Mouse (Mus musculus) lung, postnatal 0 days (tissue): ENCODE data around the gene P3h2. TPM values are rescaled to one million over a fixed set of nuclear protein-coding genes. Genes with fewer than 3 reads are reported as not detected.

Source experiments
- ATAC-seq: fragments of 200-750 bp; cut with Nextera tagmentation; 2 replicates; pipeline ENCODE4 v1.8.0; 2017; ENCODE audit warnings: moderate library complexity
- DNase-seq: peaks from one replicate; pipeline ENCODE4 v3.0.0-alpha.2; 2016; ENCODE audit warnings: low spot score
- H3K27ac ChIP-seq: fragments of 300-500 bp; sonication (generic); 2 replicates; pipeline ENCODE4 v1.5.1; 2014; ENCODE audit warnings: antibody characterized with exemption, mild to moderate bottlenecking, low read length, mixed read lengths
- H3K27me3 ChIP-seq: fragments of 300-500 bp; sonication (generic); replicated peaks from 2 replicates; pipeline ENCODE4 v1.6.1; 2014; ENCODE audit warnings: low read length, mixed read lengths; ENCODE audit not compliant: insufficient read depth
- H3K36me3 ChIP-seq: fragments of 300-500 bp; sonication (generic); 2 replicates; pipeline ENCODE4 v1.6.1; 2014; ENCODE audit warnings: low read length, mixed read lengths; ENCODE audit not compliant: insufficient read depth
- H3K4me1 ChIP-seq: fragments of 300-500 bp; sonication (generic); 2 replicates; pipeline ENCODE4 v1.6.1; 2014; ENCODE audit warnings: antibody characterized with exemption, low read depth, low read length, mixed read lengths; ENCODE audit not compliant: insufficient read depth
- H3K4me2 ChIP-seq: fragments of 300-500 bp; sonication (generic); replicated peaks from 2 replicates; pipeline ENCODE4 v1.6.1; 2014; ENCODE audit warnings: low read depth, mild to moderate bottlenecking, low read length, moderate library complexity, mixed read lengths
- H3K4me3 ChIP-seq: fragments of 300-500 bp; sonication (generic); 2 replicates; pipeline ENCODE4 v1.5.1; 2014; ENCODE audit warnings: low read depth, low read length
- H3K9ac ChIP-seq: fragments of 300-500 bp; sonication (generic); replicated peaks from 2 replicates; pipeline ENCODE4 v1.6.1; 2014; ENCODE audit warnings: low read depth, mild to moderate bottlenecking
- H3K9me3 ChIP-seq: fragments of 300-500 bp; sonication (generic); 2 replicates; pipeline ENCODE4 v1.6.1; 2016; ENCODE audit warnings: low read length, mixed read lengths
- CTCF ChIP-seq: IDR thresholded peaks from 2 replicates; pipeline ENCODE4 v1.5.1; 2016; ENCODE audit warnings: antibody characterized with exemption, mild to moderate bottlenecking
- EP300 ChIP-seq: IDR thresholded peaks from 2 replicates; pipeline ENCODE4 v1.6.1; 2016; ENCODE audit warnings: antibody characterized with exemption, mild to moderate bottlenecking, control low read depth
- WGBS: fragments of 180-500 bp; shearing (Covaris S2); extraction: QIAGEN DNeasy Blood & Tissue Kit; methylation state at CpG from one replicate; pipeline ENCODE4 v1.1.7; 2014; 5-methylcytosine and 5-hydroxymethylcytosine counted together
- polyA plus RNA-seq: library from polyadenylated mRNA; unstranded; fragments of >200 nt; fragmentation: Nextera tagmentation; extraction: Ambion mirVana; gene quantifications from 2 replicates; pipeline ENCODE4 v1.2.1, GENCODE M21; 2015

Gene P3h2
- polyA plus RNA-seq, 1 experiment from 2014 or later = 1.5 TPM

- Histone ChIP-seq H3K27ac (no peak overlapping the region), H3K27me3 (no peaks in the 10 kb centered on the region), H3K4me1 (peaks cover 2% of the 10 kb centered on the region; the same call in 1 of the 2 replicates), H3K9me3 (no peaks in the 10 kb centered on the region), H3K9ac (no peak overlapping the region), H3K36me3 (no peaks in the 10 kb centered on the region), H3K4me2 (peak overlapping the region; percentile 92), H3K4me3 (peak overlapping the region; percentile 65)
- DNase-seq (peak; percentile 54), ATAC-seq (peak; percentile 40)
- 5% methylated on average over 5 of the region's 5 CpGs for WGBS
- peak; percentile 10; the same call in 1 of the 2 replicates for TF ChIP-seq CTCF
- no peak for TF ChIP-seq EP300
These were observed 545 bp upstream of the P3h2 start for GRCm38 (mm10) chr16:26106041-26106617.

- WGBS = 11% methylated on average over 4 of the region's 4 CpGs
- no peak overlapping the region for H3K9ac ChIP-seq
- no peaks in the 10 kb centered on the region for H3K9me3 ChIP-seq
- TF ChIP-seq EP300 = no peak
- no peak for TF ChIP-seq CTCF
- H3K36me3 ChIP-seq = no peaks in the 10 kb centered on the region
- DNase-seq (no peak), ATAC-seq (no peak)
- H3K4me1 ChIP-seq = peaks cover 3% of the 10 kb centered on the region; the same call in 1 of the 2 replicates
- no peak overlapping the region for H3K27ac ChIP-seq
- H3K27me3 ChIP-seq = no peaks in the 10 kb centered on the region
- H3K4me3 ChIP-seq = peak overlapping the region; percentile 65; the same call in 1 of the 2 replicates
- H3K4me2 ChIP-seq = peak overlapping the region; percentile 92
These were observed 1.3 kb downstream of the P3h2 start for GRCm38 (mm10) chr16:26104274-26104673.

- no peak for ATAC-seq
- peaks cover 3% of the 10 kb centered on the region; the same call in 1 of the 2 replicates for H3K4me1 ChIP-seq
- no peak overlapping the region for H3K9ac ChIP-seq
- no peaks in the 10 kb centered on the region for H3K27me3 ChIP-seq
- H3K4me3 ChIP-seq = no peak overlapping the region
- TF ChIP-seq CTCF (no peak), EP300 (no peak)
- 91% methylated on average over 2 of the region's 2 CpGs for WGBS
- H3K4me2 ChIP-seq = no peak overlapping the region
- no peak for DNase-seq
- H3K36me3 ChIP-seq = no peaks in the 10 kb centered on the region
- H3K9me3 ChIP-seq = no peaks in the 10 kb centered on the region
- H3K27ac ChIP-seq = no peak overlapping the region
These were observed 2.7 kb downstream of the P3h2 start for GRCm38 (mm10) chr16:26102856-26103255.

GRCm38 (mm10) chr16:26100167-26100566 lies 5.4 kb downstream of the P3h2 start:
- no peak overlapping the region for H3K9ac ChIP-seq
- no peaks in the 10 kb centered on the region for H3K36me3 ChIP-seq
- no peaks in the 10 kb centered on the region for H3K27me3 ChIP-seq
- no peak overlapping the region for H3K4me2 ChIP-seq
- 55% methylated on average over 4 of the region's 4 CpGs for WGBS
- H3K4me3 ChIP-seq = no peak overlapping the region
- no peaks in the 10 kb centered on the region for H3K9me3 ChIP-seq
- TF ChIP-seq EP300 (no peak), CTCF (no peak)
- no peak for ATAC-seq
- H3K4me1 ChIP-seq = peaks cover 5% of the 10 kb centered on the region; the same call in 1 of the 2 replicates
- no peak for DNase-seq
- H3K27ac ChIP-seq = no peak overlapping the region

GRCm38 (mm10) chr16:26095696-26096284 lies 9.8 kb downstream of the P3h2 start:
- no peak overlapping the region for H3K4me3 ChIP-seq
- WGBS = 43% methylated on average over 7 of the region's 7 CpGs
- H3K4me2 ChIP-seq = peak overlapping the region; percentile 27
- DNase-seq (peak; percentile 88), ATAC-seq (peak; percentile 97)
- peaks cover 2% of the 10 kb centered on the region; the same call in 1 of the 2 replicates for H3K4me1 ChIP-seq
- no peaks in the 10 kb centered on the region for H3K36me3 ChIP-seq
- H3K27me3 ChIP-seq = no peaks in the 10 kb centered on the region
- H3K9ac ChIP-seq = no peak overlapping the region
- no peaks in the 10 kb centered on the region for H3K9me3 ChIP-seq
- no peak for TF ChIP-seq CTCF
- peak; percentile 88 for TF ChIP-seq EP300
- H3K27ac ChIP-seq = peak overlapping the region; percentile 75

GRCm38 (mm10) chr16:26093888-26094287 lies 11.7 kb downstream of the P3h2 start:
- Histone ChIP-seq H3K9me3 (no peaks in the 10 kb centered on the region), H3K27ac (no peak overlapping the region), H3K4me3 (no peak overlapping the region), H3K9ac (no peak overlapping the region), H3K27me3 (no peaks in the 10 kb centered on the region), H3K4me2 (no peak overlapping the region), H3K4me1 (peaks cover 2% of the 10 kb centered on the region; the same call in 1 of the 2 replicates), H3K36me3 (no peaks in the 10 kb centered on the region)
- no peak for DNase-seq
- TF ChIP-seq EP300 (no peak), CTCF (no peak)
- 40% methylated on average over 4 of the region's 4 CpGs for WGBS
- no peak for ATAC-seq
